Mouse (Mus musculus): ENCODE data around the gene Gm43738.

- TF ChIP-seq MAFK (IDR thresholded peaks at IDR 0.05; ENCODE audit: insufficient read depth, low read depth, low read length) (no peak), HCFC1 (IDR thresholded peaks at IDR 0.05; ENCODE audit: borderline replicate concordance, insufficient read depth, low read length) (no peak), ZC3H11A (IDR thresholded peaks at IDR 0.05; ENCODE audit: borderline replicate concordance, low read depth, low read length) (no peak), ZNF384 (IDR thresholded peaks at IDR 0.05; ENCODE audit: low read depth, low read length) (no peak)
Observed at GRCm38 (mm10) chr3:89147979-89148311, 47.0 kb upstream of the Gm43738 start.

All from ES-E14 (cell line).